Mouse (Mus musculus) forebrain, embryonic 13.5 days (tissue): ENCODE results near the gene Ndp. TPM values are rescaled to one million over a fixed set of nuclear protein-coding genes. Genes with fewer than 3 reads are reported as not detected.

Experiments
- ATAC-seq: fragments of 200-750 bp; cut with Nextera tagmentation; 2 replicates; pipeline ENCODE4 v1.8.0; 2017
- H3K27ac ChIP-seq: fragments of 300-500 bp; sonication (generic); 2 replicates; pipeline ENCODE4 v1.5.1; 2015; ENCODE audit warnings: inconsistent platforms, mild to moderate bottlenecking, moderate library complexity
- H3K27me3 ChIP-seq: fragments of 300-500 bp; sonication (generic); 2 replicates; pipeline ENCODE4 v1.6.1; 2015; ENCODE audit warnings: mild to moderate bottlenecking, inconsistent platforms
- H3K36me3 ChIP-seq: fragments of 300-500 bp; sonication (generic); 2 replicates; pipeline ENCODE4 v1.6.1; 2015; ENCODE audit warnings: mild to moderate bottlenecking, inconsistent platforms; ENCODE audit not compliant: poor library complexity, severe bottlenecking
- H3K4me1 ChIP-seq: fragments of 300-500 bp; sonication (generic); 2 replicates; pipeline ENCODE4 v1.6.1; 2015; ENCODE audit warnings: inconsistent platforms
- H3K4me2 ChIP-seq: fragments of 300-500 bp; sonication (generic); 2 replicates; pipeline ENCODE4 v1.6.1; 2015; ENCODE audit warnings: inconsistent platforms, mild to moderate bottlenecking, moderate library complexity
- H3K4me3 ChIP-seq: fragments of 300-500 bp; sonication (generic); 2 replicates; pipeline ENCODE4 v1.5.1; 2015; ENCODE audit warnings: mild to moderate bottlenecking, inconsistent platforms
- H3K9ac ChIP-seq: fragments of 300-500 bp; sonication (generic); 2 replicates; pipeline ENCODE4 v1.6.1; 2015; ENCODE audit warnings: mild to moderate bottlenecking, inconsistent platforms
- H3K9me3 ChIP-seq: fragments of 300-500 bp; sonication (generic); replicated peaks from 2 replicates; pipeline ENCODE4 v1.6.1; 2016; ENCODE audit warnings: inconsistent platforms
- WGBS: fragments of 180-500 bp; shearing (Covaris S2); methylation state at CpG from one replicate; pipeline ENCODE4 v1.1.7; 2015; 5-methylcytosine and 5-hydroxymethylcytosine counted together
- polyA plus RNA-seq: library from polyadenylated mRNA; unstranded; fragments of >200 nt; fragmentation: Nextera tagmentation; extraction: Ambion mirVana; gene quantifications from 2 replicates; pipeline ENCODE4 v1.2.1, GENCODE M21; 2015

Ndp gene
- polyA plus RNA-seq = 5.7 and 5.8 TPM in 2 replicates

DNA sequence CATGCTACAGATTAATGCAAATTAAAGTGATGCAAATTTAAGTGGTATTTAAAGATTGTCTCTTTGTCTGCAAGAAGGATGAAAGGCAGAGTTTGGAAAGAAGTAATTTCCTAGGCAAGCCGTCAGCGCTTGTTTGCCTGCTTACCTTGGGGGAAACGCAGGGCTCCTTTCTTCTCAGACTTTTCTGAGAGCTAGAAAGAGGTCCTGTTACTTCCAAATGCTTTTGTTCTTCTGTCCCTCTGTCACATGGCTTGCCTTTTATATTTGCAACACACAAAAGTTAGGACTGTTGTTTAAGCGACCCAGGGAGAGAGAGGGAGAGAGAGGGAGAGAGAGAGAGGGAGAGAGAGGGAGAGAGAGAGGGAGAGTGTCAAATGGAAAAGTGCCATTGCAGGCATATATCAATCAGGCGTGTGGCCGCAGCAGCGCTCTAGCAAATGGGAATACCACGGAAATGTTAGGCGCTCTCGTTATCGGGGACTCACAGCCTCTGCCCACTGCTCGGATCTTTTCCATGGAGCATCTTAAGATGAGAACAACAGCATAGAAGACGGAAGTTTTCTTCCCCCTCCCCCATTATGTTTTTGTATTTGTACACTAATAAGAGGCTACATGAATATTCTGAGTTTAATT is at the start of gene Ndp:
TSS of gene Ndp (minus strand) at position 534 of the 633 bp plus-strand sequence.
- H3K27me3 ChIP-seq = no peaks in the 10 kb centered on the region
- H3K27ac ChIP-seq = no peak within 1 kb of the TSS
- H3K4me3 ChIP-seq = peak within 1 kb of the TSS; percentile 33
- ATAC-seq = peak; percentile 60
- WGBS = 18% methylated on average over 13 of the region's 13 CpGs
- no peaks in the 10 kb centered on the region for H3K9me3 ChIP-seq
- H3K36me3 ChIP-seq = no peaks in the 10 kb centered on the region
- peak within 1 kb of the TSS; percentile 8; the same call in 1 of the 2 replicates for H3K9ac ChIP-seq
- H3K4me2 ChIP-seq = peak within 1 kb of the TSS; percentile 58
- H3K4me1 ChIP-seq = 0 out of 2 replicates have a peak, but pooled peaks cover 5% of the 10 kb centered on the region

GRCm38 (mm10) chrX:16954767-16955166 is 43.2 kb upstream of the Ndp start:
- ATAC-seq = peak; percentile 59; the same call in 1 of the 2 replicates
- Histone ChIP-seq H3K27ac (no peak overlapping the region), H3K4me1 (no peaks in the 10 kb centered on the region), H3K9me3 (no peaks in the 10 kb centered on the region), H3K36me3 (no peaks in the 10 kb centered on the region), H3K9ac (no peak overlapping the region), H3K27me3 (no peaks in the 10 kb centered on the region), H3K4me2 (no peak overlapping the region), H3K4me3 (no peak overlapping the region)
- WGBS = 75% methylated on average over 2 of the region's 2 CpGs

DNA sequence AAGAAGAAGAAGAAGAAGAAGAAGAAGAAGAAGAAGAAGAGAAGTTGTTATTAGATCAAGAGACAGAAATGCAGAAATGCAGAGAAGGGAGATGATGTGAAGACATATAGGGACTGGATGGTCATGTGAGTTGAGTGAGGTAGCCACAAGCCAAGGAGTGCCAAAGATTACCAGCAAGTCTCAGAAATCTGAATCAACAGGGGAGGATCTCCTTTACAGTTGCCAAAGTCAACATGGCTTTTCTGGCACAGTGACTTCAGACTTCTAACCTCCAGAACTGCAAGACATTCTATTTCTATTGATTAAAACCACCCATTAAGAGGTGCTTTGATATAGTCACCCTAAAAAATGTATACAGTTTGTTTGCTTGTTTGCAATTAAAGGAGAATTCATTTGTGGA is 6.4 kb upstream of the Ndp start:
- H3K27ac ChIP-seq = no peak overlapping the region
- H3K36me3 ChIP-seq = no peaks in the 10 kb centered on the region
- H3K4me2 ChIP-seq = no peak overlapping the region
- no peaks in the 10 kb centered on the region for H3K27me3 ChIP-seq
- no peaks in the 10 kb centered on the region for H3K4me1 ChIP-seq
- H3K4me3 ChIP-seq = no peak overlapping the region
- no peak for ATAC-seq
- no peak overlapping the region for H3K9ac ChIP-seq
- H3K9me3 ChIP-seq = no peaks in the 10 kb centered on the region

DNA sequence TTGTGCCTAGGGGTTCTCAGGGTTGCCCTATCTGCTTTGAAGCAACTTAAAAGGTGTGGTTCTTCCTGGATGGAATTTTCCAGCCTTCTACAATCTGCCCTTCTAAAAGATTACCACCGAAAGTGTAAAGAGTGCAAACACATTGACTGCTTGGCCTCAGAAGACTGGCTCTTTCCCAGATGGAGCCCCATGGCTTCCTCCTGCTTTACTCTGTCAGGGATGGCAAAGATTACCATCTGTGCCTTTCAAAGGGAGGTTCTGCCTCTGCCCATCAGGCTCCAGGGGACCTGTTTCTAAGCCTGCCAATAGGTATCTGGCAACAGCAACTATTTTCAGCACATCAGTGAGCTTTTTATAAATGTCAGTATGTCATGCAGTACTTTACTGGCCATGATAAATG is 1.5 kb upstream of the Ndp start:
- Histone ChIP-seq H3K4me2 (no peak overlapping the region), H3K4me3 (no peak overlapping the region), H3K36me3 (no peaks in the 10 kb centered on the region), H3K4me1 (0 out of 2 replicates have a peak, but pooled peaks cover 5% of the 10 kb centered on the region), H3K27ac (no peak overlapping the region), H3K9ac (no peak overlapping the region), H3K27me3 (no peaks in the 10 kb centered on the region), H3K9me3 (no peaks in the 10 kb centered on the region)
- WGBS = 71% methylated on average over 1 of the region's 1 CpGs
- ATAC-seq = no peak

DNA sequence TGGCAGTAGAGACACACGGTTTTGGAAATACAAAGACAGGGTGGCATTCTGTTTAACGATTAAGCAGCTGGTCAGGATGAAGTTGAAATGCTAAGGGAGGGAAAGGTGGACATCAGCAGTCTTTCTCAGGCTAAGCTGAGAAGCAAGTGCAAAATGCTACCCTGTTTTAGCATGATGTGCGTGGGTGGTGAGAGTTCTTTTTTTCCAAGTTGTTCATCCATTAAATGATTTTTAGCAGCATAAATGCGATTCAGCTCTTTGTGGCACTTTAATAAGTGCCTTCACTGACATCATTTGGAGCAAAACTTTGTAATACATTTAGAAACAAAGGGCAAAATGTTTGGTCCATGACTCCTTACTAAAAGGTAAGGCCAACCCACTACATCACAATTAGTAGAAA is 337 bp upstream of the Ndp start:
- no peak overlapping the region for H3K27ac ChIP-seq
- WGBS = 21% methylated on average over 4 of the region's 4 CpGs

GRCm38 (mm10) chrX:16910211-16911095 is 1.1 kb downstream of the Ndp start:
- Histone ChIP-seq H3K36me3 (no peaks in the 10 kb centered on the region), H3K27ac (no peak overlapping the region), H3K9me3 (no peaks in the 10 kb centered on the region), H3K4me2 (peak overlapping the region; percentile 58), H3K27me3 (no peaks in the 10 kb centered on the region), H3K4me1 (0 out of 2 replicates have a peak, but pooled peaks cover 5% of the 10 kb centered on the region), H3K4me3 (peak overlapping the region; percentile 33), H3K9ac (no peak overlapping the region; the same call in 1 of the 2 replicates)
- peak; percentile 71 for ATAC-seq
- WGBS = 15% methylated on average over 18 of the region's 18 CpGs

More for the DNA sequence above, 337 bp upstream of the Ndp start:
- peak; percentile 11; the same call in 1 of the 2 replicates for ATAC-seq
- Histone ChIP-seq H3K9ac (0 out of 2 replicates have a peak overlapping the region, but pooled peaks have one; percentile 8), H3K27me3 (no peaks in the 10 kb centered on the region), H3K9me3 (no peaks in the 10 kb centered on the region), H3K4me2 (peak overlapping the region; percentile 58), H3K4me1 (0 out of 2 replicates have a peak, but pooled peaks cover 5% of the 10 kb centered on the region), H3K4me3 (peak overlapping the region; percentile 33), H3K36me3 (no peaks in the 10 kb centered on the region)

DNA sequence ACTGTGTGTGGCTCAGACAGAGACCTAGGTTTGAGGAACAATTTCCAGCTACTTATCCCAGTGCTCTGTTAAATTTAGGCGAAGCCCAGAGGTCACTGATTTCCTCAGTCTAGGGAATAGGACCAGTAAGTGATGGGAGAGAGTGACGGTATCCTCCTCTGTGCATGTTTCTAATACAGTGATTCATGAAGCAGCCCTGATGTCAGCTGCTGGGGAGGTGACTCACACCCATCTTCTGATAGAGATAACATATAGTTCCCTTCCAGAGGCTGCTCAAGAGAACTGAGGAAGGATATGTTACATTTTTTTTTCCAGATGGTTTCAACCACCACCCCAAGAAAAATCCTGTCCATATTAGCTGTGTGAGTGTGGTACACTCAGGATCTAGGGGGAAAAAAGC is 2.9 kb downstream of the Ndp start:
- Histone ChIP-seq H3K9ac (no peak overlapping the region), H3K27ac (no peak overlapping the region), H3K36me3 (no peaks in the 10 kb centered on the region), H3K4me3 (no peak overlapping the region), H3K4me1 (0 out of 2 replicates have a peak, but pooled peaks cover 5% of the 10 kb centered on the region), H3K9me3 (no peaks in the 10 kb centered on the region), H3K27me3 (no peaks in the 10 kb centered on the region), H3K4me2 (no peak overlapping the region)
- WGBS = 83% methylated on average over 2 of the region's 2 CpGs
- ATAC-seq = no peak

GRCm38 (mm10) chrX:16907554-16907953 is 4.0 kb downstream of the Ndp start:
- Histone ChIP-seq H3K27ac (no peak overlapping the region), H3K9ac (no peak overlapping the region), H3K36me3 (no peaks in the 10 kb centered on the region), H3K4me2 (no peak overlapping the region), H3K4me1 (0 out of 2 replicates have a peak, but pooled peaks cover 5% of the 10 kb centered on the region), H3K4me3 (no peak overlapping the region), H3K9me3 (no peaks in the 10 kb centered on the region), H3K27me3 (no peaks in the 10 kb centered on the region)
- no peak for ATAC-seq
- WGBS = 71% methylated on average over 6 of the region's 6 CpGs

DNA sequence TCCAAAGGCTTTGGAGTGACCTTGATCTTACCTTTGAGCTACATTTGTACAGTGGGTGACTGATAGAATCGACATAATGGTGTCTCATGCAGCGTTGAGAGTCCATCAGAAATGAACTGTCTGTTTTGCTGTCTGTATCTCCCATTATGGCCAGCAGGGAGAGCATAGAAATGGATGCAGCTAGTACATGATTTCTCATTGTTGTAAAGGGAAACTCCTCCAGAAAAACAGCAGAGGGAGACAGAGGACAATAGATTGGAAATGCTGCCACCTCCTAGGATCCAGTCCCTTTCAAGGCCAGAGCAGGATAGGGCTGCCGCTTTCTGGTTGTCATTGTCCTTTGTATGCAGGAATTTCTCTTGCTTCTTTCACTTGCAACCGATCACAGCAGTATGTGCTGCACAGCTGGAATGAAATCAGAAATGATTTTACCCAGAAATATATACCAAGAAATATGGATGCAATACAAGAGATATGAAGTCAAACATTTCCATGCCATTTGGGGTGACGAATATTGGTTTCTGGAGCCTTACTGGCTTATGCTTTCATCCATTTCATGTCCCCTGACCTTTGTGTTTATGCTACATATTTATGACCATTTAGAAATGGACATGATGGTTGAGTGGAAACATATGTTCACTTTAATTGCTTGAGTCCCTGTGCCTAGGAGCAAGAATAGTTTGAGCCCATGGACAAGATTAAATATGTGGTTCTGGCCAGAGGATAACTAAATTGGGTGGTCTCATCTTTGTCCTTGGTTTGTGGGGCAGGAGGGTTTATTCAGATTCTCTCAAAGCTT is 17.0 kb downstream of the Ndp start:
- WGBS = 36% methylated on average over 5 of the region's 5 CpGs
- H3K9me3 ChIP-seq = no peaks in the 10 kb centered on the region
- ATAC-seq = peak; percentile 94
- H3K9ac ChIP-seq = no peak overlapping the region
- no peak overlapping the region for H3K4me3 ChIP-seq
- H3K4me2 ChIP-seq = no peak overlapping the region
- H3K4me1 ChIP-seq = no peaks in the 10 kb centered on the region
- H3K27me3 ChIP-seq = no peaks in the 10 kb centered on the region
- no peak overlapping the region for H3K27ac ChIP-seq
- H3K36me3 ChIP-seq = no peaks in the 10 kb centered on the region

DNA sequence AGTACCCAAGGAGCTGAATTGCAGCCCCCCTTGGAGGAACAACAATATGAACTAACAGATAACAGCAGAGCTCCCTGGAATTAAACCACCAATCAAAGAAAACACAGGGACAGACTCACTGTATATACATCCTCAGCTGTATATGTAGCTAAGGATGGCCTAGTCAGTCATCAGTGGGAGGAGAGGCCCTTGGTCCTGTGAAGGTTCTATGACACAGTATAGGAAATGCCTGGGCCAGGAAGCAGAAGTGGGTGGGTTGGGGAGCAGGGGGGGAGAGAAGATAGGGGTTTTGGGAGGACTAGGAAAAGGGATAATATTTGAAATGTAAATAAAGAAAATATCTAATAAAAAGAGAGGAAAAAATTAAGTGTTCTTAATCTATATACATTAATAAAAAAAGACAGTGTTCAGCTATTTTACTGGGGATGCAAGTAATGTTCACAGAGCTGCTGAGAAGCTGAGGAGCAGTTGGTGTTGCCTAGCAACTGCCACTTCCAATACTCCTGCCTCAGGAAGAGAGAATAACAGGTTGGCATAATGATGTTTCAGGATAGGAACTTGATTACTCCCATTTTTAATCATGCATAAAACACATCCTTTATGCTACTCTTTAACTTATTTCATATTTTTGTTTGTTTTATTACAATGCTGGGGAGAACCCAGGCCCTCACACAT is 43.8 kb downstream of the Ndp start:
- Histone ChIP-seq H3K9ac (no peak overlapping the region), H3K36me3 (no peaks in the 10 kb centered on the region), H3K4me1 (no peaks in the 10 kb centered on the region), H3K9me3 (no peaks in the 10 kb centered on the region), H3K27ac (no peak overlapping the region), H3K4me2 (no peak overlapping the region), H3K4me3 (no peak overlapping the region), H3K27me3 (no peaks in the 10 kb centered on the region)
- ATAC-seq = no peak

GRCm38 (mm10) chrX:16860244-16860643 is 51.3 kb downstream of the Ndp start:
- Histone ChIP-seq H3K9ac (no peak overlapping the region), H3K4me1 (no peaks in the 10 kb centered on the region), H3K27me3 (no peaks in the 10 kb centered on the region), H3K27ac (no peak overlapping the region), H3K4me3 (no peak overlapping the region), H3K36me3 (no peaks in the 10 kb centered on the region), H3K4me2 (no peak overlapping the region), H3K9me3 (no peaks in the 10 kb centered on the region)
- no peak for ATAC-seq
